Mouse (Mus musculus) left cerebral cortex, postnatal 25 days (tissue): ENCODE measurements at regions not wholly inside any gene's neighbourhood (a gene's known extent, or its start where the extent isn't known, plus 50 kb on each side); places are given as distances from the start of the nearest gene placed in this dataset.
"Not testable (repeated sequence)": the region's sequence is repeated elsewhere in the genome, so short reads cannot be mapped to it uniquely, and the experiment has no call there.

Experiments used
- DNase-seq, 2 experiments: peaks; one replicate each; pipeline ENCODE4 v3.0.0; 2022; ENCODE audit warnings: low spot score in 2 of 2, mixed read lengths in 1 of 2
- intact Hi-C: fragments of 180-260 bp; cut with DNase I; formaldehyde crosslinking; loops from one replicate; pipeline ENCODE4 v1.15.1; 2025

DNA sequence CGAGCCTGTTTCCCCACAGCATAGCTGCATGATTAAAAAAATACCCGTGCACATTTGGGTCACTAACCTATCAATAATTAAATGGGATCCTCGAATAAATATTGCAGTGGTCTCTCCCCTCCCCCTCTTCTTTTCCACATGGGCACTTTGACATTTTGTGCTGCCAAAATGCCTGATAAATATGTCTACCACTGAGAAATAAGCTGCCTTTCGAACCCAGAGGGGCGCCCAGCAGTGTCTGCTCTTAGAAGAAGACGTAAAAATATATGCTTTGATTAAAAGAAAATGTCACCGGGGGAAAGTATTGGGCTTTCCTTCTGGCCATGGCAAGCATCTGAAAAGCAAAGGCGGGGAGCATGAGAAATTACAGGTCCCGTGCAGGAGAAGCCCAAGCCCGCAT is 152.6 kb upstream of the Frmd4a start:
- intact Hi-C loops, result no loop called here

GRCm38 (mm10) chr2:3866736-3867135 is 150.8 kb upstream of the Frmd4a start:
- intact Hi-C loops, DNase-seq: not testable (repeated sequence)

More for the DNA sequence above, 152.6 kb upstream of the Frmd4a start:
- DNase-seq, result no peak

- intact Hi-C loops, result no loop called here
- no peak for DNase-seq
These were observed 147.8 kb upstream of the Frmd4a start for GRCm38 (mm10) chr2:3869701-3870100.

- no peak for DNase-seq
- intact Hi-C loops, result no loop called here
These were observed 145.8 kb upstream of the Frmd4a start for GRCm38 (mm10) chr2:3871748-3872147.

GRCm38 (mm10) chr2:3887000-3887399 is 130.5 kb upstream of the Frmd4a start:
- no peak for DNase-seq
- intact Hi-C loops, result no loop called here

GRCm38 (mm10) chr2:3887845-3888433 is 129.6 kb upstream of the Frmd4a start:
- no peak for DNase-seq
- intact Hi-C loops, result no loop called here

DNA sequence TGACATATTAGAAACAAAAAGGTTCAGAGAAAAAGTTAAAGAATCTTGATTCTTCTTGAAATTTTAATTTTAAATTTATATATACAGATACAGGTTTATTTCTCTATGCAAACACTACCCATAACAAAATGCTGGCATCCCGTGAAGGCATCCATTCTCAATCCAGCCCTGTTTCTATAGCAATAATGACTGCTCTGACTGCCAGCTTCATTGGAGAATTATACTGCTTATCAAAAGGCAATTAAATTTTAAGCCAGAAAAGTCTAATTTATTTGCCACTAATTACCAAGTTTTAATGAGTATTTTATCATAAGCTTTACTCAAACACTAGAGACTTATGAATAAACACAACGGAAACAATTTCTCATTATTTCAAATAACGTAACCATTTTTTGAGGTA is 128.1 kb upstream of the Frmd4a start:
- no peak for DNase-seq
- intact Hi-C loops, result no loop called here

GRCm38 (mm10) chr2:3890462-3890861 is 127.1 kb upstream of the Frmd4a start:
- DNase-seq, result no peak
- intact Hi-C loops, result no loop called here

DNA sequence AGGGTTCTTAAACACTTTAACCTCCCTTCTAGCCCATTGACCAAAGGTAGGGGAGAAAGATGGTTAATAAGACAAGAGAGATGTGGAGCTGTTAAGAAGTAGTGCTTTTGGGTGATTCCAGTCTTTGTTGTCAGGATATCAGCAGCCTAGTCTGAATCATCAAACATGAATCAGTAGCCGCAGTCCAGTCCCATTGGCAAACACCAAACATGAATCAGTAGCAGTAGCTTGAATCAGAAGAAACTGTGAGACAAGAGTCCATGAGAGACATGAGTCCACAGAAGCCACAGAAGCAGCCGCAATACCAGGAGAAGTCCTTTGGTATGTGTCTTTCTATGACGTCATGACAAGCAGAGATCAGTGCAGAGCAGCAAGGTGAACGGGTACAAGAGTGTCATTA is 110.5 kb upstream of the Frmd4a start:
- intact Hi-C loops, result no loop called here
- no peak for DNase-seq

DNA sequence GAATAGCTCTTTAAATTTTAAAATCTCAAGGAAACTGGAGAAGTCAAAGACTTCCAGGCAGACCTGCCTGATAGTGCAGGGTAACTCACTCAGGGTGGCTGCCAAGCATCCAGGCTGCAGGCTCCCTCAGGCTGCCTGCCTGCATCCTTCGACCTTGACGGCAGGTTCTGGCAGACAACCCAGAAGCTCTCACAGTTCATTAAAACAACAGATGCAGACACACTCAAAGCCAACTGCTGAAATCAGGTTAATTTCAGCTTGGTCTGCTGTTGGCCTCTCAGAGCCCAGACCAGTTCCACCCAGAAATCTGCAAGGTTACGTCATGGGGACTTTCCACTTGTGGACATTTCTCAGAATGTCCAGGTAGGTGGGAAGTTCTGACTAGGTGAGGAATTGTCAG is 109.3 kb upstream of the Frmd4a start:
- intact Hi-C loops, result no loop called here

GRCm38 (mm10) chr2:3910086-3910891 is 107.2 kb upstream of the Frmd4a start:
- intact Hi-C loops, result loop anchor here (5.0 kb wide), 1 partner anchor 88 kb away; no protein-coding TSS in a partner anchor
- no peak for DNase-seq

More for the DNA sequence above, 109.3 kb upstream of the Frmd4a start:
- DNase-seq, result no peak

DNA sequence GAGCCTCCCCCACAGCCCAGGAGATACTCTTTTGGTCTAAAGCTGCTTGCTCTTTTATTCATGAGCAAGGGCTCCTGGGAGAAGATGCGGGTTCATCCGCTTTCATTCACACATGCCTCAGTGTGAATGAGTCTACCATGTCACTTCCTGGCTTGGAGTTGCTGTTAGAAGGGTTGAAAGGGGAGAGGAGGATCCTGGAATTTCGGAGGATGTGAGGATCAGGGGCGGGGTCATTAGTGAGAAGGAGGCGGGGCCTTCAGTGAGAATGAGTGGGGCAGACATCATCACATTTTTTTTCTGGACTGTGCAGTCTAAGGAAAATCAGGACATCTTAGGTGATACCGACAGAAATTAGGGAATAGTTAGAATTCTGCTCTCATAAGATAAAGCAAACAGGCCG is 102.4 kb upstream of the Frmd4a start:
- DNase-seq, result no peak
- intact Hi-C loops, result no loop called here

DNA sequence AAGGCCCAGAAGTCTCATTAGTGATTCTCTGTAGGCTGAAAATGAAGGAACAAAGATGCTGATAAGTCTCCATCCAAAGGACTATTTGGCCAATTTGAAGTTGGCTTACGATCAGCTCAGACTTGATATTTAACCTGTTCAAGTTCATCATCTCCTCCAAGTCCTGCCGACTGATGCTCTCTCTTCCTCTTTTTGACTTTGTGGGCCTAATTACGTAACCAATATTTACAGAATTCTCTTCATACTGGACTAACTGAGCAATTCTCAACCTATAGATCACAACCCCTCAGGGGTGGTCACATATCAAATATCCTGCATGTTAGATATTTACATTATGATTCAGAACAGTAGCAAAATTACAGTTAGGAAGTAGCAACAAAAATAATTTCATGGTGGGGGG is 101.2 kb upstream of the Frmd4a start:
- intact Hi-C loops, result no loop called here
- DNase-seq, result no peak

DNA sequence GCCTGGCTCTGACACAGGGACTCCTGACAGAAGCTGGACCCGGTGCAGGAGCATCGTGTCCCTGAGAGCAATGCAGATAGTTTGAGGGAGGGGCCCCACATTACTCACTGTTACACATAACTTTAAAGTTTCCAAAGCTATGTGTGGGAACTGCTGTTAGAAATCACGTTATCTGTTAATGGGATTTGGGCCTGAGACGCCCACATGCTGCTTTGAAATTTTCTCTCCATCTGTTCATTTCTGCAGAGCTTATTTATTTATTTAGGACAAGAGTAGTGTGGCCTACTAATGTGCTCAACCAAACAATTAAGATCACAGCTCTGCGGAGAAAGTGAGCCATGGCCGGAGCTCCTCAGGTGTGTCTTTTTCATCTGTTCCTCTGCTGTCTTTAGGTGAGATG is 99.4 kb upstream of the Frmd4a start:
- intact Hi-C loops, result no loop called here
- DNase-seq, result peak; percentile 30 to 31

GRCm38 (mm10) chr2:3919893-3920292 is 97.6 kb upstream of the Frmd4a start:
- DNase-seq, result no peak
- intact Hi-C loops, result no loop called here

DNA sequence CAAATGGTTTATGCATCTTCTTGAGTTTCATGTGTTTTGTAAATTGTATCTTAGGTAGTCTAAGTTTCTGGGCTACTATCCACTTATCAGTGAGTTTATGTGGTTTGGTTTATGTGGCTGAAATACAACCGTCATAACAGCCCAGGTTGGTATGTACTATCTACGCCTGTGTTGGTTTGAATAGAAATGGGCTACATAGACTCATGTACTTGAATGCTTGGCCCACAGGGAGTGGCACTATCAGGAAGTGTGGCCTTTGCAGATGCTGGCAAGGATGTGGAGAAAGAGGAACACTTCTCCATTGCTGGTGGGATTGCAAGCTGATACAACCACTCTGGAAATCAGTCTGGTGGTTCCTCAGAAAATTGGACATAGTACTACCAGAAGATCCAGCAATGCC is 96.4 kb upstream of the Frmd4a start:
- DNase-seq, intact Hi-C loops: not testable (repeated sequence)

- intact Hi-C loops, result no loop called here
- no peak for DNase-seq
These were observed 94.8 kb upstream of the Frmd4a start for GRCm38 (mm10) chr2:3922739-3923138.

DNA sequence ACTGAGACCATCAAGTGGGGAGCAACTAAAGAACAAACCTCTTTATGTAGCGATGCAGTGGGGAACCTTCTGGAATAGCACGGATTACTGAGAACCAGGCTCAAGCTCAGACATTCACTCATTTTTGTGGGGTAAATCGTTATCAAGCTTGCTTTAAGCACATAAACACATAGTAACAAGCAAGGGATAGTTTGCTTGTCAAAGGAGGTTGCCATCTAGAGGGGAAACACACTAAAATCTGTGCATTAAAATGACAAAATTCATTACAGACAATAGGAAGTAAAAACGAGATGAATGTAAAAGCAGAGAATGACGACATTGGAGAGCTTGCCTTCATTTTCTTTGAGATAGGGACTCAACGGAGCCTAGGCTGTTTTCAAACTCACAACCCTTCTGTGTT is 92.8 kb upstream of the Frmd4a start:
- intact Hi-C loops, result no loop called here
- DNase-seq, result no peak

GRCm38 (mm10) chr2:3925199-3925598 is 92.3 kb upstream of the Frmd4a start:
- no peak for DNase-seq
- intact Hi-C loops, result no loop called here

DNA sequence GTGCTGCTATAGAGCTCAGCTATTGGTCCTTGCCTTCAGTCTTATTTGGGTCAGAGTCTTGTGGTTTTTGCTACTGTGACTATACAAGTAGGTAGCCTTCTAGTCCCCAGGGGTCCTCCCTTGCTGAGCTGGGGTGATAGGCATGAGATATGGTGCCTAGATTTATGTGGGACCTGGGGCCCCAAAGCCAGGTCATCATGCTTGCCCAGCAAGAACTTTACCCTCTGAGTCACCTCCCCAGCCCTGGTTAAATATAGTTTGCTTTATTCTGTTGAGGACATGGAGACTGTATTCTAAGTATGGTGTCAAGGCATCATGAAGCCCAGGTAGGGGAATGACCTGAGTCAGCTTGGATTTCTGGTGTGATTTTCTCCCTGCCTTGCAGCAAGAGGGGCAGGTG is 91.4 kb upstream of the Frmd4a start:
- intact Hi-C loops, result no loop called here
- no peak for DNase-seq

GRCm38 (mm10) chr2:3927141-3927810 is 90.2 kb upstream of the Frmd4a start:
- no peak for DNase-seq
- intact Hi-C loops, result no loop called here
